Mouse (Mus musculus): Measurements from ENCODE around the gene Nkx2-3.

The Nkx2-3 gene

GRCm38 (mm10) chr19:43605666-43606551, 6.2 kb upstream of the Nkx2-3 start:
- DNase-seq (ENCODE audit: low spot score): no peak

GRCm38 (mm10) chr19:43606552-43607530, 5.3 kb upstream of the Nkx2-3 start:
- DNase-seq (ENCODE audit: low spot score): no peak

- no peak for DNase-seq (ENCODE audit: low spot score)
Observed at GRCm38 (mm10) chr19:43607842-43608680, 4.1 kb upstream of the Nkx2-3 start.

- no peak for DNase-seq (ENCODE audit: low spot score)
Observed at GRCm38 (mm10) chr19:43608711-43609457, 3.2 kb upstream of the Nkx2-3 start.

GRCm38 (mm10) chr19:43609458-43610330, 2.4 kb upstream of the Nkx2-3 start:
- no peak for DNase-seq (ENCODE audit: low spot score)

- DNase-seq (ENCODE audit: low spot score): peak; percentile 64
Observed at GRCm38 (mm10) chr19:43610341-43610848, 1.7 kb upstream of the Nkx2-3 start.

- no peak for DNase-seq (ENCODE audit: low spot score)
Observed at GRCm38 (mm10) chr19:43611110-43611509, 1.0 kb upstream of the Nkx2-3 start.

GRCm38 (mm10) chr19:43611561-43611960, 564 bp upstream of the Nkx2-3 start:
- DNase-seq (ENCODE audit: low spot score): no peak

GRCm38 (mm10) chr19:43612501-43612971, 411 bp downstream of the Nkx2-3 start:
- no peak for DNase-seq (ENCODE audit: low spot score)

- no peak for DNase-seq (ENCODE audit: low spot score)
Observed at GRCm38 (mm10) chr19:43613293-43614130, 1.4 kb downstream of the Nkx2-3 start.

- peak; percentile 51 for DNase-seq (ENCODE audit: low spot score)
Observed at GRCm38 (mm10) chr19:43614341-43615073, 2.4 kb downstream of the Nkx2-3 start.

- no peak for DNase-seq (ENCODE audit: low spot score)
Observed at GRCm38 (mm10) chr19:43615074-43615445, 2.9 kb downstream of the Nkx2-3 start.

- DNase-seq (ENCODE audit: low spot score): no peak
Observed at GRCm38 (mm10) chr19:43615571-43616414, 3.7 kb downstream of the Nkx2-3 start.

GRCm38 (mm10) chr19:43616415-43616861, 4.3 kb downstream of the Nkx2-3 start:
- no peak for DNase-seq (ENCODE audit: low spot score)

GRCm38 (mm10) chr19:43616889-43617288, 4.8 kb downstream of the Nkx2-3 start:
- no peak for DNase-seq (ENCODE audit: low spot score)

GRCm38 (mm10) chr19:43617761-43618349, 5.7 kb downstream of the Nkx2-3 start:
- DNase-seq (ENCODE audit: low spot score): no peak

Measured in yolk sac, embryonic 10.5 days (tissue).